ENCODE assay signal across 10 mouse cellular contexts in the genomic region with DNA sequence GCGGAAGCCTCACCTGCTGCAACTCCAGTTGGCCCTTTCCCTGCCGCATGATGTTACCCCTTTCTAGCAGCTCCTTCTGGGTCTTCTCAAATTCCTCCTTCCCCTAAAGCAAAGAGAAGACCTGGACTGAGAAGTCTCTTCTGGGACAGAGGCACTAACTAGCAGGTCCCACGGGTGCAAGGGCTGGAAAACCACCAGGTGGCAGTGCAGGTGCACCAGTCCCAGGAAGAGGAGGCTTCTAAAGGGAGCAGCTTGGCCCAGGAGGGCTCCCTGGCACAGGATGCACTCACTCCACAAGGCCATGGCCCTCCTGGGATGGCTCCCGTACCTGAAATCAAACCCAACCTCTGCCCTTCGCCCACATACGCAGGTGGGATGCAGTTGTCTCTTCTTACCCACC. TPM values are rescaled to one million over a fixed set of nuclear protein-coding genes. Genes with fewer than 3 reads are reported as not detected.
DNase-seq lines count a peak whose midpoint lies in the region; ATAC-seq and TF ChIP-seq lines count a peak whose summit lies in the region.
"Had no signal": no experiment of that assay in that cellular context is flagged by ENCODE, and none has a peak within 500 bp of the region (broad histone marks: within the 10 kb centered on the region; RNA-seq: fewer than 3 reads in every experiment).

No protein-coding gene starts in this region.

- 82% methylated on average over 6 of the region's 6 CpGs for WGBS in intestine, embryonic 15.5 days
- 77% methylated on average over 6 of the region's 6 CpGs for WGBS in lung, embryonic 14.5 days

- no peaks in the 10 kb centered on the region for H3K27me3 ChIP-seq in intestine, embryonic 15.5 days (replicated peaks)
- H3K27me3 ChIP-seq in lung, embryonic 14.5 days (ENCODE audit: insufficient read depth, low read length) = no peaks in the 10 kb centered on the region

- H3K4me1 ChIP-seq in cortical plate, adult 2 months (ENCODE audit: control insufficient read depth, insufficient read depth, low read length) = peaks cover 17% of the 10 kb centered on the region
- H3K4me1 ChIP-seq in intestine, embryonic 15.5 days (replicated peaks) = peaks cover 21% of the 10 kb centered on the region
- peaks cover 10% of the 10 kb centered on the region for H3K4me1 ChIP-seq in lung, embryonic 14.5 days (ENCODE audit: insufficient read depth)

- H3K9ac ChIP-seq in intestine, embryonic 15.5 days = no peak overlapping the region
- H3K9ac ChIP-seq in lung, embryonic 14.5 days = no peak overlapping the region

- intact Hi-C loops in heart, postnatal 25 days (cut with DNase I) = loop anchor here (2.0 to 5.0 kb wide), 2 partner anchors 50 to 112 kb away; no protein-coding TSS in a partner anchor

- no peak overlapping the region for H3K4me3 ChIP-seq in cortical plate, adult 2 months (ENCODE audit: insufficient read depth, low read length)
- no peak overlapping the region for H3K4me3 ChIP-seq in intestine, embryonic 15.5 days (replicated peaks)
- no peak overlapping the region for H3K4me3 ChIP-seq in lung, embryonic 14.5 days (ENCODE audit: low read depth, low read length)

- ATAC-seq in activated CD4-positive, CD25-positive, alpha-beta regulatory T cell, adult 4 months = peak; percentile 71
- 0 out of 2 replicates have a peak, but pooled peaks have one; percentile 11 for ATAC-seq in intestine, embryonic 15.5 days
- ATAC-seq in lung, embryonic 14.5 days (ENCODE audit: insufficient read depth) = no peak

- no peak overlapping the region for H3K27ac ChIP-seq in cortical plate, adult 2 months (ENCODE audit: insufficient read depth, low read length)
- no peak overlapping the region for H3K27ac ChIP-seq in intestine, embryonic 15.5 days
- no peak overlapping the region for H3K27ac ChIP-seq in lung, embryonic 14.5 days (ENCODE audit: low read depth)

- TF ChIP-seq CTCF in cortical plate, adult 2 months (IDR thresholded peaks at IDR 0.05; ENCODE audit: extremely low read depth, insufficient read depth, low read length) = peak; percentile 70
- TF ChIP-seq CTCF in lung, embryonic 14.5 days (IDR thresholded peaks at IDR 0.05; ENCODE audit: low read depth) = peak; percentile 79

- TF ChIP-seq POLR2A in cortical plate, adult 2 months (IDR thresholded peaks at IDR 0.05; ENCODE audit: extremely low read depth, insufficient read depth, low read length) = no peak

- peaks cover 54% of the 10 kb centered on the region for H3K36me3 ChIP-seq in intestine, embryonic 15.5 days
- peaks cover 85% of the 10 kb centered on the region for H3K36me3 ChIP-seq in lung, embryonic 14.5 days (ENCODE audit: insufficient read depth)

- peak; percentile 95 for DNase-seq in heart, adult 11 months
- DNase-seq in heart, postnatal 25 days (ENCODE audit: low spot score) = no peak
- DNase-seq in 416B (ENCODE audit: low read depth) = peak; percentile 65
- DNase-seq in lung, embryonic 14.5 days = peak; percentile 77
- peak; percentile 61 for DNase-seq in thymus, postnatal 0 days (ENCODE audit: low spot score)

- no peak overlapping the region for H3K4me2 ChIP-seq in intestine, embryonic 15.5 days (replicated peaks)
- no peak overlapping the region for H3K4me2 ChIP-seq in lung, embryonic 14.5 days

- H3K9me3 ChIP-seq in intestine, embryonic 15.5 days = no peaks in the 10 kb centered on the region
- no peaks in the 10 kb centered on the region for H3K9me3 ChIP-seq in lung, embryonic 14.5 days (ENCODE audit: low read depth, low read length)

RNA-seq across cellular contexts. Expression of a gene that starts 21.8 kb away (rescaled TPM):
- total RNA-seq in heart, postnatal 25 days (2021) = not detected
- not detected for polyA plus RNA-seq in activated CD4-positive, CD25-positive, alpha-beta regulatory T cell, adult 4 months (2017; shearing (Covaris generic))
- 0.25 TPM in 1 of 2 replicates, not detected in the other for polyA plus RNA-seq in cortical plate, adult 2 months (2012; rRNA removed)
- 1,145 and 3,143 TPM in 2 replicates for polyA plus RNA-seq in intestine, embryonic 15.5 days (2015; fragmentation: Nextera tagmentation; extraction: Ambion mirVana)
- not detected in 2 replicates for polyA plus RNA-seq in lung, embryonic 14.5 days (2014; fragmentation: Nextera tagmentation; extraction: Ambion mirVana)
- polyA plus RNA-seq in thymus, postnatal 0 days (2015; fragmentation: Nextera tagmentation; extraction: Ambion mirVana) = 1.1 TPM in 2 replicates
- total RNA-seq: layer of hippocampus, postnatal 25 days had no signal
- polyA plus RNA-seq: stomach, embryonic 14.5 days had no signal

RNA-seq across cellular contexts. Expression of a gene that starts 31.0 kb away (rescaled TPM):
- 10 to 100 TPM; 18.7 to 20.7 TPM for total RNA-seq in heart, postnatal 25 days (2021)
- under 1 TPM; 0.21 to 0.38 TPM for polyA plus RNA-seq in activated CD4-positive, CD25-positive, alpha-beta regulatory T cell, adult 4 months (2017; shearing (Covaris generic))
- polyA plus RNA-seq in cortical plate, adult 2 months (2012; rRNA removed) = 52.3 and 56.5 TPM in 2 replicates
- polyA plus RNA-seq in intestine, embryonic 15.5 days (2015; fragmentation: Nextera tagmentation; extraction: Ambion mirVana) = 40.8 and 44.2 TPM in 2 replicates
- polyA plus RNA-seq in lung, embryonic 14.5 days (2014; fragmentation: Nextera tagmentation; extraction: Ambion mirVana) = 54.5 and 56.3 TPM in 2 replicates
- polyA plus RNA-seq in thymus, postnatal 0 days (2015; fragmentation: Nextera tagmentation; extraction: Ambion mirVana) = 4.1 TPM in 2 replicates

Comparison
In these comparisons a context has a peak if more than half of its experiments do, and no peak if none do; other contexts are left out.
1. RNA of a gene that starts 21.8 kb away (polyA plus RNA-seq): 1,145 to 3,143 TPM in intestine, embryonic 15.5 days; 1.1 TPM in thymus, postnatal 0 days, 0.25 TPM in cortical plate, adult 2 months, not detected in activated CD4-positive, CD25-positive, alpha-beta regulatory T cell, adult 4 months and not detected in lung, embryonic 14.5 days; every median in the first group is over 100 times any median in the second.